Mouse (Mus musculus): ENCODE results near the gene Pacrg.

- TF ChIP-seq POLR2A (IDR thresholded peaks at IDR 0.05; ENCODE audit: extremely low read depth, insufficient read depth, low read length) (no peak), CTCF (IDR thresholded peaks at IDR 0.05; ENCODE audit: low read depth, low read length) (no peak)
These were observed 456.7 kb downstream of the Pacrg start for GRCm38 (mm10) chr17:10383406-10383805.

Measured in liver, adult 2 months (tissue).